Mouse (Mus musculus): ENCODE measurements around the gene Odf3. TPM values are rescaled to one million over a fixed set of nuclear protein-coding genes. Genes with fewer than 3 reads are reported as not detected.

Gene Odf3
- total and polyA plus RNA-seq, 2 experiments from 2014 or later = 0.22 TPM; not detected in 1

DNA sequence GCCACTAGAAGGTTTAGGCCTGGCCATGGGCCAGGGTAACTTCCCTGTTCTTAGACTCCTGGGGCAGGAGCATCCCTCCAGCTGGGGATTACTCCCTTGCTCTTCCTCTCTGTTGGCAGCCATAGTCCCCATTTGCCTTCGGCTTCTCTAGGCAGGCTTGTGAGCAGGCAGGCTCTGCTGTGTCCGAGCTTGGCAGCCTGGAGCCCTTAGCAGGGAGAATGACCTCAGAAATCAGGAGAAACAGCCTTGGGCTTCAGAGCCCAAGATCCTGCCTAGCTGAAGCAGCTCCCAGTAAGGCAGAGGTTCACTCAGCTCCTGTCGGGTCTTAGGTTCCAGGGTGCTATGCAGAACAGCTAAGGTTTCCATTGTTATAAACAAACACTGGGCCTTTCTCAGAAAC, 51.5 kb downstream of the Odf3 start:
- H3K9ac ChIP-seq (replicated peaks; ENCODE audit: low read length, poor library complexity, severe bottlenecking) = no peak overlapping the region
- no peak overlapping the region for H3K27ac ChIP-seq (ENCODE audit: low read depth, low read length)
- WGBS = 77% methylated on average over 3 of the region's 3 CpGs
- DNase-seq (ENCODE audit: low spot score) (no peak), ATAC-seq (ENCODE audit: low FRiP score) (no peak)
- TF ChIP-seq CTCF (IDR thresholded peaks at IDR 0.05) = no peak
- H3K36me3 ChIP-seq (ENCODE audit: insufficient read depth, low read length) = peaks cover 37% of the 10 kb centered on the region
- no peaks in the 10 kb centered on the region for H3K4me1 ChIP-seq (ENCODE audit: insufficient read depth, low read length)
- no peaks in the 10 kb centered on the region for H3K27me3 ChIP-seq (ENCODE audit: insufficient read depth, low read length)
- no peaks in the 10 kb centered on the region for H3K9me3 ChIP-seq (ENCODE audit: low read length)
- H3K4me2 ChIP-seq (ENCODE audit: low read depth, low read length, poor library complexity, severe bottlenecking) = no peak overlapping the region
- no peak overlapping the region for H3K4me3 ChIP-seq (ENCODE audit: low read depth, low read length)

DNA sequence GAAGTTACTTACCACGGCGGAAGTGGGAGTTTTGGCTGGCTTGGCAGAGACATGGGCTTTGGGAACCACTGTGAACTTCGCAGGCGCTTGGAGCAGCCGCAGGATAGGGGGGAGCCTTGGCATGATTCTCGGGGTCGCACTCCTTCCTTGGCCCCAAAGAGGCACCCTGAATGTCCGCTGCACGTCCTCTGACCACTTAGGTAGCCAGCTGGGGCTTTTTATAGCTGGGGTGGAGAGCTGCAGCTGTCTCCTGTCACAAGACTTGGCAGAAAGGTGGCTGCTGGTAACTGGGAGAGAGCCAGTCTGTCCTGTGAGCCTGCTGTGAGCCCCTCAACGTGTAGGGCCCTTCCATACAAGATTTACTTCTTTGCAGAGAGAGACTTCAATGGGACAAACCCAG, 52.6 kb downstream of the Odf3 start, which contains the start of gene Cox8b:
Gene Cox8b (minus strand): TSS at position 227 of the 400 bp plus-strand sequence.
- no peaks in the 10 kb centered on the region for H3K4me1 ChIP-seq (ENCODE audit: insufficient read depth, low read length)
- ATAC-seq (ENCODE audit: low FRiP score) (no peak), DNase-seq (ENCODE audit: low spot score) (no peak)
- no peak within 1 kb of the TSS for H3K9ac ChIP-seq (replicated peaks; ENCODE audit: low read length, poor library complexity, severe bottlenecking)
- H3K27ac ChIP-seq (ENCODE audit: low read depth, low read length) = no peak within 1 kb of the TSS
- H3K4me3 ChIP-seq (ENCODE audit: low read depth, low read length) = no peak within 1 kb of the TSS
- H3K36me3 ChIP-seq (ENCODE audit: insufficient read depth, low read length) = peaks cover 32% of the 10 kb centered on the region
- no peaks in the 10 kb centered on the region for H3K27me3 ChIP-seq (ENCODE audit: insufficient read depth, low read length)
- 85% methylated on average over 10 of the region's 10 CpGs for WGBS
- H3K9me3 ChIP-seq (ENCODE audit: low read length) = no peaks in the 10 kb centered on the region
- no peak for TF ChIP-seq CTCF (IDR thresholded peaks at IDR 0.05)
- no peak within 1 kb of the TSS for H3K4me2 ChIP-seq (ENCODE audit: low read depth, low read length, poor library complexity, severe bottlenecking)

Other genes with a start within 250 kb of the Odf3 start
- not detected in 2 replicates for gene Olfr46, start 246.5 kb upstream of the Odf3 start, total RNA-seq (2014; rRNA removed)
- gene Olfr46, start 246.5 kb upstream of the Odf3 start, polyA plus RNA-seq (2015; fragmentation: Nextera tagmentation; extraction: Ambion mirVana) = not detected in 2 replicates
- gene Olfr61, start 218.8 kb upstream of the Odf3 start, total RNA-seq (2014; rRNA removed) = not detected in 2 replicates
- not detected in 2 replicates for gene Olfr61, start 218.8 kb upstream of the Odf3 start, polyA plus RNA-seq (2015; fragmentation: Nextera tagmentation; extraction: Ambion mirVana)
- gene Olfr53, start 201.4 kb upstream of the Odf3 start, total RNA-seq (2014; rRNA removed) = not detected in 2 replicates
- gene Olfr53, start 201.4 kb upstream of the Odf3 start, polyA plus RNA-seq (2015; fragmentation: Nextera tagmentation; extraction: Ambion mirVana) = not detected in 2 replicates
- gene Olfr539, start 187.9 kb upstream of the Odf3 start, total RNA-seq (2014; rRNA removed) = 0.05 TPM in 1 of 2 replicates, not detected in the other
- 0.04 TPM in 1 of 2 replicates, not detected in the other for gene Olfr539, start 187.9 kb upstream of the Odf3 start, polyA plus RNA-seq (2015; fragmentation: Nextera tagmentation; extraction: Ambion mirVana)
- gene Olfr45, start 165.9 kb upstream of the Odf3 start, total RNA-seq (2014; rRNA removed) = not detected in 2 replicates
- not detected in 2 replicates for gene Olfr45, start 165.9 kb upstream of the Odf3 start, polyA plus RNA-seq (2015; fragmentation: Nextera tagmentation; extraction: Ambion mirVana)
- gene Olfr541, start 150.5 kb upstream of the Odf3 start, total RNA-seq (2014; rRNA removed) = not detected in 2 replicates
- not detected in 2 replicates for gene Olfr541, start 150.5 kb upstream of the Odf3 start, polyA plus RNA-seq (2015; fragmentation: Nextera tagmentation; extraction: Ambion mirVana)
- gene Cyp2e1, start 84.1 kb upstream of the Odf3 start, total RNA-seq (2014; rRNA removed) = not detected in 2 replicates
- not detected in 2 replicates for gene Cyp2e1, start 84.1 kb upstream of the Odf3 start, polyA plus RNA-seq (2015; fragmentation: Nextera tagmentation; extraction: Ambion mirVana)
- gene Syce1, start 60.0 kb upstream of the Odf3 start, total RNA-seq (2014; rRNA removed) = 0.55 TPM in 1 of 2 replicates, not detected in the other
- gene Syce1, start 60.0 kb upstream of the Odf3 start, polyA plus RNA-seq (2015; fragmentation: Nextera tagmentation; extraction: Ambion mirVana) = 0.14 and 0.26 TPM in 2 replicates
- gene Zfp941, start 25.6 kb upstream of the Odf3 start, total RNA-seq (2014; rRNA removed) = 30.0 and 37.6 TPM in 2 replicates
- 26.1 and 30.9 TPM in 2 replicates for gene Zfp941, start 25.6 kb upstream of the Odf3 start, polyA plus RNA-seq (2015; fragmentation: Nextera tagmentation; extraction: Ambion mirVana)
- gene Urah, start 12.8 kb upstream of the Odf3 start, total RNA-seq (2014; rRNA removed) = 0.71 TPM in 1 of 2 replicates, not detected in the other
- gene Urah, start 12.8 kb upstream of the Odf3 start, polyA plus RNA-seq (2015; fragmentation: Nextera tagmentation; extraction: Ambion mirVana) = 0.23 and 0.26 TPM in 2 replicates
- gene Scgb1c1, start 2.3 kb upstream of the Odf3 start, total RNA-seq (2014; rRNA removed) = not detected in 2 replicates
- not detected in 2 replicates for gene Scgb1c1, start 2.3 kb upstream of the Odf3 start, polyA plus RNA-seq (2015; fragmentation: Nextera tagmentation; extraction: Ambion mirVana)
- gene Gm45785, start 8.5 kb downstream of the Odf3 start, total RNA-seq (2014; rRNA removed) = 0.27 and 2.5 TPM in 2 replicates
- 0.20 TPM in 1 of 2 replicates, not detected in the other for gene Gm45785, start 8.5 kb downstream of the Odf3 start, polyA plus RNA-seq (2015; fragmentation: Nextera tagmentation; extraction: Ambion mirVana)
- 81.2 and 127 TPM in 2 replicates for gene Ric8a, start 9.2 kb downstream of the Odf3 start, total RNA-seq (2014; rRNA removed)
- gene Ric8a, start 9.2 kb downstream of the Odf3 start, polyA plus RNA-seq (2015; fragmentation: Nextera tagmentation; extraction: Ambion mirVana) = 91.8 and 98.1 TPM in 2 replicates
- gene Bet1l, start 9.8 kb downstream of the Odf3 start, total RNA-seq (2014; rRNA removed) = 19.1 and 26.0 TPM in 2 replicates
- 49.9 and 53.9 TPM in 2 replicates for gene Bet1l, start 9.8 kb downstream of the Odf3 start, polyA plus RNA-seq (2015; fragmentation: Nextera tagmentation; extraction: Ambion mirVana)
- 107 and 136 TPM in 2 replicates for gene Psmd13, start 34.2 kb downstream of the Odf3 start, total RNA-seq (2014; rRNA removed)
- gene Psmd13, start 34.2 kb downstream of the Odf3 start, polyA plus RNA-seq (2015; fragmentation: Nextera tagmentation; extraction: Ambion mirVana) = 245 and 265 TPM in 2 replicates
- gene Sirt3, start 34.5 kb downstream of the Odf3 start, total RNA-seq (2014; rRNA removed) = 55.5 and 66.3 TPM in 2 replicates
- gene Sirt3, start 34.5 kb downstream of the Odf3 start, polyA plus RNA-seq (2015; fragmentation: Nextera tagmentation; extraction: Ambion mirVana) = 60.9 and 72.3 TPM in 2 replicates
- gene Cox8b, start 52.6 kb downstream of the Odf3 start, total RNA-seq (2014; rRNA removed) = not detected in 2 replicates
- gene Cox8b, start 52.6 kb downstream of the Odf3 start, polyA plus RNA-seq (2015; fragmentation: Nextera tagmentation; extraction: Ambion mirVana) = not detected in 2 replicates
- 0.24 and 0.82 TPM in 2 replicates for gene Nlrp6, start 73.1 kb downstream of the Odf3 start, total RNA-seq (2014; rRNA removed)
- gene Nlrp6, start 73.1 kb downstream of the Odf3 start, polyA plus RNA-seq (2015; fragmentation: Nextera tagmentation; extraction: Ambion mirVana) = 0.90 and 0.99 TPM in 2 replicates
- gene Pgghg, start 93.6 kb downstream of the Odf3 start, total RNA-seq (2014; rRNA removed) = 7.8 and 10.5 TPM in 2 replicates
- gene Pgghg, start 93.6 kb downstream of the Odf3 start, polyA plus RNA-seq (2015; fragmentation: Nextera tagmentation; extraction: Ambion mirVana) = 4.3 and 4.4 TPM in 2 replicates
- 0.99 TPM in 1 of 2 replicates, not detected in the other for gene Ifitm5, start 102.5 kb downstream of the Odf3 start, total RNA-seq (2014; rRNA removed)
- 0.63 TPM in 1 of 2 replicates, not detected in the other for gene Ifitm5, start 102.5 kb downstream of the Odf3 start, polyA plus RNA-seq (2015; fragmentation: Nextera tagmentation; extraction: Ambion mirVana)
- gene Gm45717, start 108.1 kb downstream of the Odf3 start, total RNA-seq (2014; rRNA removed) = not detected in 2 replicates
- 0.81 TPM in 1 of 2 replicates, not detected in the other for gene Gm45717, start 108.1 kb downstream of the Odf3 start, polyA plus RNA-seq (2015; fragmentation: Nextera tagmentation; extraction: Ambion mirVana)
- 66.6 and 79.1 TPM in 2 replicates for gene Ifitm2, start 108.2 kb downstream of the Odf3 start, total RNA-seq (2014; rRNA removed)
- 200 and 218 TPM in 2 replicates for gene Ifitm2, start 108.2 kb downstream of the Odf3 start, polyA plus RNA-seq (2015; fragmentation: Nextera tagmentation; extraction: Ambion mirVana)
- 9.7 and 16.3 TPM in 2 replicates for gene Ifitm1, start 119.4 kb downstream of the Odf3 start, total RNA-seq (2014; rRNA removed)
- gene Ifitm1, start 119.4 kb downstream of the Odf3 start, polyA plus RNA-seq (2015; fragmentation: Nextera tagmentation; extraction: Ambion mirVana) = 14.6 and 21.2 TPM in 2 replicates
- gene Ifitm3, start 163.0 kb downstream of the Odf3 start, total RNA-seq (2014; rRNA removed) = 22.5 and 39.3 TPM in 2 replicates
- gene Ifitm3, start 163.0 kb downstream of the Odf3 start, polyA plus RNA-seq (2015; fragmentation: Nextera tagmentation; extraction: Ambion mirVana) = 67.8 and 80.5 TPM in 2 replicates
- gene Ifitm6, start 170.1 kb downstream of the Odf3 start, total RNA-seq (2014; rRNA removed) = 0.99 and 1.1 TPM in 2 replicates
- 0.81 and 0.83 TPM in 2 replicates for gene Ifitm6, start 170.1 kb downstream of the Odf3 start, polyA plus RNA-seq (2015; fragmentation: Nextera tagmentation; extraction: Ambion mirVana)
- gene Gm17387, start 181.3 kb downstream of the Odf3 start, total RNA-seq (2014; rRNA removed) = not detected in 2 replicates
- not detected in 2 replicates for gene Gm17387, start 181.3 kb downstream of the Odf3 start, polyA plus RNA-seq (2015; fragmentation: Nextera tagmentation; extraction: Ambion mirVana)
- 133 and 146 TPM in 2 replicates for gene B4galnt4, start 213.3 kb downstream of the Odf3 start, total RNA-seq (2014; rRNA removed)
- gene B4galnt4, start 213.3 kb downstream of the Odf3 start, polyA plus RNA-seq (2015; fragmentation: Nextera tagmentation; extraction: Ambion mirVana) = 52.1 and 53.9 TPM in 2 replicates
- gene Pkp3, start 230.4 kb downstream of the Odf3 start, total RNA-seq (2014; rRNA removed) = 0.49 TPM in 1 of 2 replicates, not detected in the other
- gene Pkp3, start 230.4 kb downstream of the Odf3 start, polyA plus RNA-seq (2015; fragmentation: Nextera tagmentation; extraction: Ambion mirVana) = not detected in 2 replicates